Mouse (Mus musculus) NIH3T3 (cell line): ENCODE measurements at regions not wholly inside any gene's neighbourhood (a gene's known extent, or its start where the extent isn't known, plus 50 kb on each side); places are given as distances from the start of the nearest gene placed in this dataset.

Experiments used
- DNase-seq: peaks from one replicate; pipeline ENCODE4 v3.0.0-alpha.2; 2012; ENCODE audit warnings: low read depth

- DNase-seq: peak; percentile 71
These were observed 110.6 kb upstream of the Adra1d start for GRCm38 (mm10) chr2:131672646-131673045.

GRCm38 (mm10) chr2:131672223-131672622, 110.1 kb upstream of the Adra1d start:
- DNase-seq: peak; percentile 79

- DNase-seq: no peak
These were observed 108.8 kb upstream of the Adra1d start for GRCm38 (mm10) chr2:131670876-131671275.

GRCm38 (mm10) chr2:131667874-131668273, 105.8 kb upstream of the Adra1d start:
- DNase-seq: no peak

GRCm38 (mm10) chr2:131666841-131667364, 104.8 kb upstream of the Adra1d start:
- peak; percentile 18 for DNase-seq

GRCm38 (mm10) chr2:131664575-131664974, 102.5 kb upstream of the Adra1d start:
- DNase-seq: peak; percentile 25

- DNase-seq: no peak
These were observed 101.2 kb upstream of the Adra1d start for GRCm38 (mm10) chr2:131663199-131663809.

GRCm38 (mm10) chr2:131652197-131652596, 90.1 kb upstream of the Adra1d start:
- peak; percentile 65 for DNase-seq

GRCm38 (mm10) chr2:131650611-131651153, 88.6 kb upstream of the Adra1d start:
- peak; percentile 51 for DNase-seq

- DNase-seq: peak; percentile 47
These were observed 82.2 kb upstream of the Adra1d start for GRCm38 (mm10) chr2:131644166-131644858.

- DNase-seq: no peak
These were observed 80.4 kb upstream of the Adra1d start for GRCm38 (mm10) chr2:131642456-131642855.

- DNase-seq: no peak
These were observed 77.0 kb upstream of the Adra1d start for GRCm38 (mm10) chr2:131638996-131639605.

- DNase-seq: no peak
These were observed 73.7 kb upstream of the Adra1d start for GRCm38 (mm10) chr2:131635791-131636190.

GRCm38 (mm10) chr2:131617916-131618315, 55.8 kb upstream of the Adra1d start:
- DNase-seq: no peak

GRCm38 (mm10) chr2:131612486-131612885, 50.4 kb upstream of the Adra1d start:
- no peak for DNase-seq
